Comparison of ENCODE assay signal across 25 mouse cellular contexts in genomic region chr15:32656017-32656416, GRCm38 (mm10).
A peak's percentile ranks its signal among the peaks of the same experiment; 100 is the strongest.
DNase-seq lines count a peak whose midpoint lies in the region; ATAC-seq and TF ChIP-seq lines count a peak whose summit lies in the region.
"Had no signal": no experiment of that assay in that cellular context is flagged by ENCODE, and none has a peak within 500 bp of the region (broad histone marks: within the 10 kb centered on the region; RNA-seq: fewer than 3 reads in every experiment).

No protein-coding gene starts in this region.

- H3K4me3 ChIP-seq in forebrain, postnatal 0 days (ENCODE audit: low read depth, low read length), result no peak overlapping the region
- no peak overlapping the region for H3K4me3 ChIP-seq in forebrain, embryonic 16.5 days (replicated peaks; ENCODE audit: low read length)
- H3K4me3 ChIP-seq in lung, embryonic 14.5 days (ENCODE audit: low read depth, low read length), result no peak overlapping the region
- H3K4me3 ChIP-seq: embryonic facial prominence, embryonic 12.5 days; heart, embryonic 12.5 days; hindbrain, embryonic 12.5 days; limb, embryonic 12.5 days; midbrain, embryonic 12.5 days; neural tube, embryonic 15.5 days had no signal

- H3K9ac ChIP-seq in forebrain, postnatal 0 days, result no peak overlapping the region
- no peak overlapping the region for H3K9ac ChIP-seq in forebrain, embryonic 16.5 days (replicated peaks; ENCODE audit: low read depth, low read length)
- H3K9ac ChIP-seq in lung, embryonic 14.5 days, result no peak overlapping the region
- H3K9ac ChIP-seq: embryonic facial prominence, embryonic 12.5 days; heart, embryonic 12.5 days; hindbrain, embryonic 12.5 days; limb, embryonic 12.5 days; liver, embryonic 14.5 days; midbrain, embryonic 12.5 days; neural tube, embryonic 15.5 days had no signal

- no peaks in the 10 kb centered on the region for H3K27me3 ChIP-seq in forebrain, postnatal 0 days (ENCODE audit: insufficient read depth, low read length)
- H3K27me3 ChIP-seq in forebrain, embryonic 16.5 days (replicated peaks; ENCODE audit: control insufficient read depth, insufficient read depth, low read length), result no peaks in the 10 kb centered on the region
- H3K27me3 ChIP-seq in lung, embryonic 14.5 days (ENCODE audit: insufficient read depth, low read length), result no peaks in the 10 kb centered on the region
- H3K27me3 ChIP-seq: embryonic facial prominence, embryonic 12.5 days; heart, embryonic 12.5 days; hindbrain, embryonic 12.5 days; limb, embryonic 12.5 days; midbrain, embryonic 12.5 days; neural tube, embryonic 15.5 days; Patski had no signal

- H3K27ac ChIP-seq in forebrain, postnatal 0 days (ENCODE audit: low read depth, low read length), result no peak overlapping the region
- H3K27ac ChIP-seq in forebrain, embryonic 16.5 days (ENCODE audit: low read length), result no peak overlapping the region
- no peak overlapping the region for H3K27ac ChIP-seq in lung, embryonic 14.5 days (ENCODE audit: low read depth)
- H3K27ac ChIP-seq: embryonic facial prominence, embryonic 12.5 days; hindbrain, embryonic 12.5 days; limb, embryonic 12.5 days; liver, embryonic 14.5 days; midbrain, embryonic 12.5 days; neural tube, embryonic 15.5 days had no signal

- no peak for TF ChIP-seq CTCF in forebrain, postnatal 0 days (IDR thresholded peaks at IDR 0.05; ENCODE audit: low read depth)
- TF ChIP-seq CTCF in lung, embryonic 14.5 days (IDR thresholded peaks at IDR 0.05; ENCODE audit: low read depth), result no peak

- WGBS in forebrain, postnatal 0 days, result 53% methylated on average over 4 of the region's 4 CpGs
- WGBS in forebrain, embryonic 16.5 days, result 56% methylated on average over 4 of the region's 4 CpGs
- 41% methylated on average over 4 of the region's 4 CpGs for WGBS in lung, embryonic 14.5 days

- H3K36me3 ChIP-seq in forebrain, postnatal 0 days (ENCODE audit: insufficient read depth), result no peaks in the 10 kb centered on the region
- H3K36me3 ChIP-seq in forebrain, embryonic 16.5 days (ENCODE audit: control insufficient read depth, insufficient read depth), result no peaks in the 10 kb centered on the region
- H3K36me3 ChIP-seq in lung, embryonic 14.5 days (ENCODE audit: insufficient read depth), result no peaks in the 10 kb centered on the region
- H3K36me3 ChIP-seq: embryonic facial prominence, embryonic 12.5 days; heart, embryonic 12.5 days; hindbrain, embryonic 12.5 days; limb, embryonic 12.5 days; midbrain, embryonic 12.5 days; neural tube, embryonic 15.5 days had no signal

- H3K9me3 ChIP-seq in forebrain, postnatal 0 days (ENCODE audit: low read length), result no peaks in the 10 kb centered on the region
- H3K9me3 ChIP-seq in forebrain, embryonic 16.5 days (ENCODE audit: control insufficient read depth, low read length), result no peaks in the 10 kb centered on the region
- no peaks in the 10 kb centered on the region for H3K9me3 ChIP-seq in lung, embryonic 14.5 days (ENCODE audit: low read depth, low read length)
- H3K9me3 ChIP-seq: embryonic facial prominence, embryonic 12.5 days; heart, embryonic 12.5 days; hindbrain, embryonic 12.5 days; limb, embryonic 12.5 days; midbrain, embryonic 12.5 days; neural tube, embryonic 15.5 days had no signal

- peak; percentile 64 for ATAC-seq in forebrain, postnatal 0 days
- no peak for ATAC-seq in forebrain, embryonic 16.5 days
- ATAC-seq in lung, embryonic 14.5 days (ENCODE audit: insufficient read depth), result peak; percentile 78
- ATAC-seq: CD4-positive, CD25-positive, alpha-beta regulatory T cell, adult 4 months; forebrain, embryonic 14.5 days; intestine, postnatal 0 days; Patski had no signal

- DNase-seq in forebrain, postnatal 0 days, result no peak
- DNase-seq in lung, embryonic 14.5 days, result peak; percentile 67
- no peak for DNase-seq in lung, postnatal 36 days
- DNase-seq in Muller cell, postnatal 12 days (ENCODE audit: inconsistent ontology term), result peak; percentile 17
- DNase-seq in lung, postnatal 14 days, result peak; percentile 2
- no peak for DNase-seq in layer of hippocampus, adult 18-20 months (ENCODE audit: low spot score in 2 of 2)
- DNase-seq: adrenal gland, adult 2 months; cerebellum, adult 11-12 months; cerebellum, postnatal 10 days; gastrocnemius, postnatal 14 days; heart, adult 11 months; thymus, adult 2 months; thymus, postnatal 4 days had no signal

- no peak overlapping the region for H3K4me2 ChIP-seq in forebrain, postnatal 0 days (ENCODE audit: low read depth)
- no peak overlapping the region for H3K4me2 ChIP-seq in forebrain, embryonic 16.5 days (ENCODE audit: low read length)
- no peak overlapping the region for H3K4me2 ChIP-seq in lung, embryonic 14.5 days
- H3K4me2 ChIP-seq: embryonic facial prominence, embryonic 12.5 days; heart, embryonic 12.5 days; hindbrain, embryonic 12.5 days; limb, embryonic 12.5 days; midbrain, embryonic 12.5 days; neural tube, embryonic 15.5 days had no signal

- no peaks in the 10 kb centered on the region for H3K4me1 ChIP-seq in forebrain, postnatal 0 days (ENCODE audit: insufficient read depth)
- H3K4me1 ChIP-seq in forebrain, embryonic 16.5 days (replicated peaks; ENCODE audit: control insufficient read depth, insufficient read depth, low read length), result no peaks in the 10 kb centered on the region
- no peaks in the 10 kb centered on the region for H3K4me1 ChIP-seq in lung, embryonic 14.5 days (ENCODE audit: insufficient read depth)
- H3K4me1 ChIP-seq: embryonic facial prominence, embryonic 12.5 days; heart, embryonic 12.5 days; hindbrain, embryonic 12.5 days; limb, embryonic 12.5 days; midbrain, embryonic 12.5 days; neural tube, embryonic 15.5 days had no signal

Comparison
In these comparisons a context has a peak if more than half of its experiments do, and no peak if none do; other contexts are left out.
1. DNase-seq: peak in lung, embryonic 14.5 days (single experiment), Muller cell, postnatal 12 days (single experiment) and lung, postnatal 14 days (single experiment); none in forebrain, postnatal 0 days (single experiment), lung, postnatal 36 days (single experiment) and layer of hippocampus, adult 18-20 months (0 of 2).